Mouse (Mus musculus) embryo, embryonic 10.5 days (tissue): ENCODE data around the gene Taf10.
A peak's percentile ranks its signal among the peaks of the same experiment; 100 is the strongest.

ENCODE experiments used
- DNase-seq: peaks from one replicate; pipeline ENCODE4 v3.0.0-alpha.2; 2015; ENCODE audit warnings: low spot score

The Taf10 gene

GRCm38 (mm10) chr7:105743926-105744590, at the start of gene Taf10:
Gene Taf10, minus strand, starts transcription at chr7:105744361.
- peak; percentile 95 for DNase-seq

GRCm38 (mm10) chr7:105793701-105794100, 49.5 kb upstream of the Taf10 start:
- no peak for DNase-seq

- no peak for DNase-seq
Observed at GRCm38 (mm10) chr7:105791147-105791546, 47.0 kb upstream of the Taf10 start.

GRCm38 (mm10) chr7:105787285-105788140, 43.4 kb upstream of the Taf10 start, which contains the start of gene Dchs1:
Gene Dchs1, minus strand, starts transcription at chr7:105787654.
- peak; percentile 59 for DNase-seq

- peak; percentile 49 for DNase-seq
Observed at GRCm38 (mm10) chr7:105786506-105787284, 42.5 kb upstream of the Taf10 start.

GRCm38 (mm10) chr7:105784556-105784955, 40.4 kb upstream of the Taf10 start:
- peak; percentile 40 for DNase-seq

- no peak for DNase-seq
Observed at GRCm38 (mm10) chr7:105783861-105784260, 39.7 kb upstream of the Taf10 start.

- DNase-seq: peak; percentile 70
Observed at GRCm38 (mm10) chr7:105778553-105779265, 34.5 kb upstream of the Taf10 start.

GRCm38 (mm10) chr7:105777797-105778552, 33.8 kb upstream of the Taf10 start:
- peak; percentile 85 for DNase-seq

GRCm38 (mm10) chr7:105777316-105777715, 33.2 kb upstream of the Taf10 start:
- DNase-seq: no peak

GRCm38 (mm10) chr7:105776026-105776425, 31.9 kb upstream of the Taf10 start:
- no peak for DNase-seq

- no peak for DNase-seq
Observed at GRCm38 (mm10) chr7:105774661-105775060, 30.5 kb upstream of the Taf10 start.

GRCm38 (mm10) chr7:105773041-105773440, 28.9 kb upstream of the Taf10 start:
- no peak for DNase-seq

GRCm38 (mm10) chr7:105772331-105772730, 28.2 kb upstream of the Taf10 start:
- DNase-seq: no peak

- no peak for DNase-seq
Observed at GRCm38 (mm10) chr7:105769959-105770358, 25.8 kb upstream of the Taf10 start.

- peak; percentile 68 for DNase-seq
Observed at GRCm38 (mm10) chr7:105767729-105768165, 23.6 kb upstream of the Taf10 start.

- DNase-seq: no peak
Observed at GRCm38 (mm10) chr7:105764331-105764730, 20.2 kb upstream of the Taf10 start.

GRCm38 (mm10) chr7:105762517-105763270, 18.5 kb upstream of the Taf10 start:
- DNase-seq: no peak

GRCm38 (mm10) chr7:105761813-105762484, 17.8 kb upstream of the Taf10 start:
- DNase-seq: no peak

GRCm38 (mm10) chr7:105753281-105753680, 9.1 kb upstream of the Taf10 start:
- no peak for DNase-seq
